Mouse (Mus musculus) mesoderm, embryonic 11.5 days (tissue): ENCODE measurements at regions not wholly inside any gene's neighbourhood (a gene's known extent, or its start where the extent isn't known, plus 50 kb on each side); places are given as distances from the start of the nearest gene placed in this dataset.

Source experiments
- DNase-seq: peaks from one replicate; pipeline ENCODE4 v3.0.0-alpha.2; 2012; ENCODE audit warnings: low read depth, low spot score

GRCm38 (mm10) chrX:143996716-143997115 is 63.6 kb upstream of the Dcx start:
- peak; percentile 5 for DNase-seq
